Mouse (Mus musculus) midbrain, embryonic 16.5 days (tissue): Measurements from ENCODE around the gene Chd2. TPM values are rescaled to one million over a fixed set of nuclear protein-coding genes. Genes with fewer than 3 reads are reported as not detected.
A peak's percentile ranks its signal among the peaks of the same experiment; 100 is the strongest.

Experiments
- ATAC-seq: fragments of 200-750 bp; cut with Nextera tagmentation; 2 replicates; pipeline ENCODE4 v1.8.0; 2017; ENCODE audit warnings: moderate TSS enrichment
- H3K27ac ChIP-seq: fragments of 300-500 bp; sonication (generic); 2 replicates; pipeline ENCODE4 v1.5.1; 2014; ENCODE audit warnings: mild to moderate bottlenecking, low read length, mixed read lengths
- H3K27me3 ChIP-seq: fragments of 300-500 bp; sonication (generic); 2 replicates; pipeline ENCODE4 v1.6.1; 2014; ENCODE audit warnings: low read depth, low read length, mixed read lengths; ENCODE audit not compliant: control insufficient read depth, insufficient read depth
- H3K36me3 ChIP-seq: fragments of 300-500 bp; sonication (generic); 2 replicates; pipeline ENCODE4 v1.6.1; 2014; ENCODE audit warnings: mild to moderate bottlenecking, low read length, moderate library complexity, mixed read lengths; ENCODE audit not compliant: control insufficient read depth, insufficient read depth
- H3K4me1 ChIP-seq: fragments of 300-500 bp; sonication (generic); 2 replicates; pipeline ENCODE4 v1.6.1; 2014; ENCODE audit warnings: mild to moderate bottlenecking, low read length, mixed read lengths; ENCODE audit not compliant: control insufficient read depth, insufficient read depth
- H3K4me2 ChIP-seq: fragments of 300-500 bp; sonication (generic); 2 replicates; pipeline ENCODE4 v1.6.1; 2014; ENCODE audit warnings: mild to moderate bottlenecking, low read length, mixed read lengths
- H3K4me3 ChIP-seq: fragments of 300-500 bp; sonication (generic); 2 replicates; pipeline ENCODE4 v1.5.1; 2014; ENCODE audit warnings: low read depth, mild to moderate bottlenecking, low read length, moderate library complexity, mixed read lengths
- H3K9ac ChIP-seq: fragments of 300-500 bp; sonication (generic); 2 replicates; pipeline ENCODE4 v1.6.1; 2014; ENCODE audit warnings: low read depth, low read length, mixed read lengths
- H3K9me3 ChIP-seq: fragments of 300-500 bp; sonication (generic); replicated peaks from 2 replicates; pipeline ENCODE4 v1.6.1; 2014; ENCODE audit warnings: mild to moderate bottlenecking, low read length, mixed read lengths; ENCODE audit not compliant: control insufficient read depth, poor library complexity, severe bottlenecking
- whole genome bisulfite sequencing: fragments of 180-500 bp; shearing (Covaris S2); extraction: QIAGEN DNeasy Blood & Tissue Kit; methylation state at CpG from one replicate; pipeline ENCODE4 v1.1.7; 2014; 5-methylcytosine and 5-hydroxymethylcytosine counted together
- polyA plus RNA-seq: library from polyadenylated mRNA; unstranded; fragments of >200 nt; fragmentation: Nextera tagmentation; extraction: Ambion mirVana; gene quantifications from 2 replicates; pipeline ENCODE4 v1.2.1, GENCODE M21; 2015

Gene Chd2
- polyA plus RNA-seq, 1 experiment from 2014 or later, result 44.8 TPM

- Histone ChIP-seq H3K27me3 (no peaks in the 10 kb centered on the region), H3K4me3 (peak overlapping the region; percentile 50), H3K36me3 (no peaks in the 10 kb centered on the region), H3K4me2 (peak overlapping the region; percentile 78), H3K4me1 (peaks cover 35% of the 10 kb centered on the region), H3K9me3 (no peaks in the 10 kb centered on the region), H3K9ac (peak overlapping the region; percentile 63), H3K27ac (peak overlapping the region; percentile 93)
- peak; percentile 98 for ATAC-seq
- under 1% methylated on average over 46 of the region's 46 CpGs for WGBS
These were observed 3.8 kb downstream of the Chd2 start for GRCm38 (mm10) chr7:73537634-73538423.

GRCm38 (mm10) chr7:73537228-73537627 is 4.4 kb downstream of the Chd2 start:
- H3K36me3 ChIP-seq, result no peaks in the 10 kb centered on the region
- peak overlapping the region; percentile 63 for H3K9ac ChIP-seq
- peaks cover 36% of the 10 kb centered on the region for H3K4me1 ChIP-seq
- peak; percentile 38 for ATAC-seq
- H3K27me3 ChIP-seq, result no peaks in the 10 kb centered on the region
- H3K4me2 ChIP-seq, result peak overlapping the region; percentile 78
- peak overlapping the region; percentile 50 for H3K4me3 ChIP-seq
- 17% methylated on average over 10 of the region's 10 CpGs for WGBS
- H3K27ac ChIP-seq, result peak overlapping the region; percentile 89
- H3K9me3 ChIP-seq, result no peaks in the 10 kb centered on the region

GRCm38 (mm10) chr7:73536579-73536978 is 5.1 kb downstream of the Chd2 start:
- peak overlapping the region; percentile 63; the same call in 1 of the 2 replicates for H3K9ac ChIP-seq
- peak overlapping the region; percentile 89 for H3K27ac ChIP-seq
- WGBS, result 59% methylated on average over 2 of the region's 2 CpGs
- peak overlapping the region; percentile 50 for H3K4me3 ChIP-seq
- H3K27me3 ChIP-seq, result no peaks in the 10 kb centered on the region
- no peak for ATAC-seq
- H3K9me3 ChIP-seq, result no peaks in the 10 kb centered on the region
- H3K36me3 ChIP-seq, result no peaks in the 10 kb centered on the region
- peaks cover 38% of the 10 kb centered on the region for H3K4me1 ChIP-seq
- H3K4me2 ChIP-seq, result peak overlapping the region; percentile 78

- Histone ChIP-seq H3K27me3 (no peaks in the 10 kb centered on the region), H3K27ac (peak overlapping the region; percentile 7; the same call in 1 of the 2 replicates), H3K36me3 (no peaks in the 10 kb centered on the region), H3K9ac (no peak overlapping the region), H3K9me3 (no peaks in the 10 kb centered on the region), H3K4me3 (no peak overlapping the region), H3K4me1 (peaks cover 44% of the 10 kb centered on the region), H3K4me2 (peak overlapping the region; percentile 23; the same call in 1 of the 2 replicates)
- ATAC-seq, result no peak
- 66% methylated on average over 4 of the region's 4 CpGs for WGBS
These were observed 5.8 kb downstream of the Chd2 start for GRCm38 (mm10) chr7:73535861-73536200.

GRCm38 (mm10) chr7:73534937-73535860 is 6.4 kb downstream of the Chd2 start:
- no peak for ATAC-seq
- Histone ChIP-seq H3K36me3 (no peaks in the 10 kb centered on the region), H3K9ac (no peak overlapping the region), H3K27ac (peak overlapping the region; percentile 29), H3K4me1 (peaks cover 44% of the 10 kb centered on the region), H3K4me3 (no peak overlapping the region), H3K9me3 (no peaks in the 10 kb centered on the region), H3K27me3 (no peaks in the 10 kb centered on the region), H3K4me2 (no peak overlapping the region)
- WGBS, result 71% methylated on average over 2 of the region's 2 CpGs

DNA sequence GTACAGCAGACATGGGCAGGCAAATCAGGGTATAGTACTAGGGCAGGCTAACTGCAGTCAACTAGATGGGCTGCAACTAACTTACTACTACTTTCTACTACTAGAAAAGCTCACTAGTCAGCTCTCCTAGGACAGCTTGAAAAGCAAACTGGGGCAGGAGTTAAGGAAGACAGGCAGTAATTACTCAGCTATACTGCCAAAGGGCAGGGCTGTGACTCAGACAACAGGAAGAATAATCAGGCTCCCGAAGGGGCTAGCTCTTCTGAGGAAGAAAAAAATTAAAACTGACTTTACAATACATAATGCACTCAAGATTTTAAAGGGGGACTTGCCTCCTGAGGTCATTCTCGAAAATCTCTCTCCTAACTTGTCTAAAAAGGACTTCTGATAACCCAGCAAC is 8.2 kb downstream of the Chd2 start:
- Histone ChIP-seq H3K9me3 (no peaks in the 10 kb centered on the region), H3K27me3 (no peaks in the 10 kb centered on the region), H3K4me1 (peaks cover 44% of the 10 kb centered on the region), H3K4me2 (no peak overlapping the region), H3K4me3 (no peak overlapping the region), H3K9ac (no peak overlapping the region), H3K36me3 (no peaks in the 10 kb centered on the region), H3K27ac (0 out of 2 replicates have a peak overlapping the region, but pooled peaks have one; percentile 48)
- no peak for ATAC-seq
- WGBS, result 55% methylated on average over 2 of the region's 2 CpGs

- WGBS, result 76% methylated on average over 3 of the region's 3 CpGs
- Histone ChIP-seq H3K27me3 (no peaks in the 10 kb centered on the region), H3K9me3 (no peaks in the 10 kb centered on the region), H3K9ac (no peak overlapping the region), H3K4me3 (no peak overlapping the region), H3K27ac (no peak overlapping the region), H3K4me1 (peaks cover 44% of the 10 kb centered on the region), H3K36me3 (no peaks in the 10 kb centered on the region), H3K4me2 (no peak overlapping the region)
- no peak for ATAC-seq
These were observed 8.7 kb downstream of the Chd2 start for GRCm38 (mm10) chr7:73532916-73533315.

- WGBS, result 50% methylated on average over 3 of the region's 3 CpGs
- H3K4me2 ChIP-seq, result no peak overlapping the region
- peaks cover 44% of the 10 kb centered on the region for H3K4me1 ChIP-seq
- H3K4me3 ChIP-seq, result no peak overlapping the region
- H3K27ac ChIP-seq, result 0 out of 2 replicates have a peak overlapping the region, but pooled peaks have one; percentile 6
- no peak overlapping the region for H3K9ac ChIP-seq
- no peaks in the 10 kb centered on the region for H3K27me3 ChIP-seq
- H3K9me3 ChIP-seq, result no peaks in the 10 kb centered on the region
- H3K36me3 ChIP-seq, result no peaks in the 10 kb centered on the region
- no peak for ATAC-seq
These were observed 9.5 kb downstream of the Chd2 start for GRCm38 (mm10) chr7:73532139-73532538.
